Mouse (Mus musculus): Measurements from ENCODE around the gene Srsf7.
A peak's percentile ranks its signal among the peaks of the same experiment; 100 is the strongest.
"Not testable (repeated sequence)": the region's sequence is repeated elsewhere in the genome, so short reads cannot be mapped to it uniquely, and the experiment has no call there.

Gene Srsf7

DNA sequence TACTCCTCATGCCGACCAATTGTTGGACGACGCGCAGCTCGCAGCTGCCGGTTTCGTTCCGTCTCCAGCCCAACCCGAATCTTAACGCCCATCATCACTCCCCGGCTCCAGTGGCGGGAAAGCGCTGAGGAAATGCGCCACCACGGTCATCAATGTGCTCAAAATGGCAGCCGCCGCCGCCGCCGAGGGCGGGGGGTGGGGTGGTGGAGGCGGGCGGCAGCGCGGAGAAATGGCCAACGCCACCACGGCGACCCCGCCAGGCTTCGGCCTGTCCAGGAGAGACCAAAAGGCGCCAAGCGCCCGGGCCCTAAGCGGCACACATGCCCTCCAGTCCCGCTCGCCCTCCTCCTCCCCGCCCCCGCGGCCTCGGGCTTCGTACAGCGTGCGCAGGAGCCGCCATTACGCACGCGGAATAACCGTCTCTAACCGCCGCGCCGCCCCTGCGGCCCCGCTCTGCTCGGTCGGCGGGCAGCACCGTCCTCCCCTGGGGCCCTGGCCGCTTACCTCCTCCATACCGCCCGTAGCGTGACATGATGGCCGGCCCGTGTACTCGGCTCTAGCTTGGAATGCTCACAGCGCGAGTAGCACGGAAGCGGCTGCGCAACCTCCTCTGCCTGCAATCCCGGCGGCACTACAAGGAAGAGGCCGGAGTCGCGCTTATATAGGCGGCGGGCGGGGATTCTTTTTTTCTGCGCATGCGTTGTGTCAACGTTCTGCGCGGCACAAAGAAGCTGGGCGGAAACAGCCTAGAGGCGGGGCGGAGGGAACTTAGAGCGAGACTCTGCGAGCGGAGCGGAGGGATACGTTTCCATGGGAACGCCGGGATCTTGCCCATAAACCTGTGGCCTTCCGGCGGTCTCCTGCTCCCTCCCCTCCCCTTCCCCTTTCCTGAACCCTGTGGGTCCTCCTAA is at the start of gene Srsf7, which contains the start of gene Ttc39d:
TSS of gene Srsf7 (minus strand) at position 637 of the 911 bp plus-strand sequence.
TSS of gene Ttc39d (plus strand) at position 790 of the 911 bp plus-strand sequence.
- peak; percentile 96 to 97 for DNase-seq

DNA sequence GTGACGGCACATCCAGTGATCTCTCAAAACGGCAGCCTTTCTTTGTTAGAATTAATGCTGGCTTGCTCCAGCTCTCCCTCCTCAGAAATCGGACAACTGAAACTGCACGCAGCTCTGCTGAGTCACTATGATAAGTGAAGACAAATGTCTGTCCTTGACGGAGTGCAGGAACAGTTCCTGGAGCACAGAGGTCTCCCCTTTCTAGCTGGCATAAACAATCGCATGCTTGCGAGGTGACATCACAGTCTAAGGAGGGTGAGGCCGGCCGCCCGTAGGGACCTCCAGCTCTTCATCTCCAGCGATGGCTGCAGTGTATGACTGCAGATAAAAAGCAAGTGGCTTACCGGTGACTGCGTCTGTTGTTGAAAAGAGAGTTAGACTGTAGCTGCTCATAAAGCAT is 48.1 kb upstream of the Srsf7 start:
- DNase-seq = no peak

GRCm38 (mm10) chr17:80254421-80254820 is 47.3 kb upstream of the Srsf7 start:
- DNase-seq = no peak

DNA sequence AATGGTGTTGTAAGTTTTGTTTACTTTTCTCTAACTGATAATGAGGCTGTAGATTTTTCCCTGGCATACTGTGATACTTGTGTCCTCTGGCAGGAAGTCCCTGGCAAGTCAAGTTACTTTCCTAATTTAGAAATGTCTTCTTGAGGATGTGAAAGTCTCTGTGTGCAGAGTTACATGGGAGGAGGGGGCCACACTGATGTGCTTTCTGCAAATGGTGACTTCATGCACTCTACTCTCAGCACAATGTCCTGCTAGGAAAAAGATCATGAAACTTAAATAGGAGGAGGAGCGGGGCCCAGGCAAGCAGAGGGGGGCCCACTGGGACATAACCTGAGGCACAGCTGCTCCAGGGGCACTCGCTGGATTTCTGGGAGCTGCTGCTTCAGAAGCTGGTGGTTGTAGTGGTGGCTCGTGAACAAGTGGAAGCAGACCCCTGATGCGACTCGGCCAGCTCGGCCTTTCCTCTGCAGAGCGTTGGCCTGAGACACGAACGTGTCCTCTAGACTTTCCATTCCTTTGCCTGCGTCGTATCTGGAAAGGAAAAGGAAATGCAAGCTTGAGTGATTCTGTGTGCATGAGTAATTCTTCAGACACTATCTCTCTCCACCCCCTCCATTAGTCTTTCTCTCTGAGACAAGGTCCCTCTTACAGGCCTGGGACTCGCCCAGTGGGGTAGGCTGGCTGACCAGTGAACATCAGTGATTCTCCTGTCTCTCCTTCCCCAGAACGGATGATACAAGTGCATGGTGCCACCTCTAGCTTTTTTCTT is 45.8 kb upstream of the Srsf7 start:
- DNase-seq = no peak

DNA sequence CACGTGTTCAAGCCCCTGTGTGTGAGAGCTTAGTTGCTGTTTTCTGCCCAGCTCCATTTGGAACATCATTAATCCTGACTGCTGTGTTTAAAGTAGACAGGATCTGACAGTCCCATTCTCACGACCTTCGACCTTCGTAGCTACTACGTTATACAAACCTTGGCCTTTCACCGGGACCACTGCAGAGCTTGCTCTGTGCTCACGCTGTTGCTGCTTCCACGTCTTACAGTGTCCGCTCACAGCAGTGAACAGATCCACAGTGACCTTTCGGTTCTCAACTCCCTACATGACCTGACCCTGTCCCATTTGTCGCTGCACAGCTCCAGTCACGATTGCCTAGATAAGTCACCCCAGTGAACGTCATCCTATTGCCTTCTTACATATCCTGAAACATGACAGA is 36.0 kb upstream of the Srsf7 start:
- DNase-seq = no peak

GRCm38 (mm10) chr17:80241594-80241993 is 34.5 kb upstream of the Srsf7 start:
- DNase-seq = no peak

DNA sequence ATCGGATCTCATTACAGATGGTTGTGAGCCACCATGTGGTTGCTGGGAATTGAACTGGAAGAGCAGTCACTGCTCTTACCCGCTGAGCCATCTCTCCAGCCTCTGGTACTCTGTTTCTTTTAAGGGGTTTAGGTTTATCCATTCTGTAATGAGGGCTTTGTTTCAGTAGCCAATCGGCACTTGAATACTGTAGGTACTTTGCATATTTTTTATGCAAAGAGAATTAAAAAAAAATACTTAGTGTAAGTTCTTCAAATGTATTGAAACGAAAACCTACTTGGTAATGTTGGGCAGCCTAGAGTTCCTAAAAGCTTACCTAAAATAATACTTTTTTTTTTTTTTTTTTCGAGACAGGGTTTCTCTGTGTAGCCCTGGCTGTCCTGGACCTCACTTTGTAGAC is 30.4 kb upstream of the Srsf7 start:
- no peak for DNase-seq

GRCm38 (mm10) chr17:80236805-80237204 is 29.7 kb upstream of the Srsf7 start:
- DNase-seq = no peak

DNA sequence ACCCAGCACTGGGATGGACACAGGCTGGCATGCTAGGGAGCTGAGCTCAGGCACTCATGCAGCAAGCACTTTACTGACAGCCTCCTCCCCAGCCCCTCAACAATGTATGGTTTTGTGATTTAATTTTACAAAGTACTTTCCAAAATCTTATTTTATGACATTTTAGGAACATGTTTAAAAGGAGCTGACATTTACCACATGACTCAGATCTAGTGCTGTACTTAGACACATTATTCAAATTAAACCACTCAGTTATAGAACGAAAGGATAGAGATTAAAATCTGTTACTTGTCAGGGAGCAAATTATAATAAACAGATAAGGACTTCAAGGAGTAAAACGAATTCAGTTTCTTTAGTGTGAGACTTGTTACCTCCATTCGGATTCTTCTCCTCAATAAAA is 28.4 kb upstream of the Srsf7 start:
- DNase-seq = no peak

- no peak for DNase-seq
Observed at GRCm38 (mm10) chr17:80234376-80234775, 27.3 kb upstream of the Srsf7 start.

DNA sequence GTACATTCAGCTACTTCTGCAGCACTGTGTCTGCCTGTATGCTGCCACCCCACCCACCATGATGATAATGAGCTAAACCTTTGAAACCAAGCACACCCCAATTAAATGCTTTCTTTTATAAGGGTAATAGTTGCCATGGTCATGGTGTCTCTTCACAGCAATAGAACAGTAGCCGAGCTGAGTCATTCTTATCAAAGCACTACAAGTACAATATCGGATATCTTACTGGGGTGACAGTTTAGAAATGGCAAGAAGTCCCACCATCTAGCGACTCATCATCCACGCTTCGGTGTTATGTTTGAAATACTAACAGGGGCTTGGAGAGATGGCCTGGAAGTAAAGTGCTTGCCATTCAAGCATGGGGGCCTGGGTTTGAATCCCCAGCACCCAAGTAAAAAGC is 26.7 kb upstream of the Srsf7 start:
- DNase-seq = no peak

- DNase-seq = no peak
Observed at GRCm38 (mm10) chr17:80229396-80229795, 22.3 kb upstream of the Srsf7 start.

DNA sequence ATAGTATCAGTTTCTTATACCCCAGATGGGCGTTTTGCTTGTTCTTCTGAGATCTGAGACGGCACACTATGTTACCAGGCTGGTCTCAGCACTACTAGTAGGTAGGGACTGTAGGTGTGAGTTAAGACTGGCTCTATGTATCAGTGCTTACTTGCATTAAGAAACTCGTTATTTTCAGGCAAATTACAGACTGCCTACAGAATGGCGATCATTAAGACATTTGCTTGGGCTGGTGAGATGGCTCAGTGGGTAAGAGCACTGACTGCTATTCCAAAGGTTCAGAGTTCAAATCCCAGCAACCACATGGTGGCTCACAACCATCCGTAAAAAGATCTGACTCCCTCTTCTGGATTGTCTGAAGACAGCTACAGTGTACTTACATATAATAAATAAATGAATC is 18.0 kb upstream of the Srsf7 start:
- DNase-seq = not testable (repeated sequence)

DNA sequence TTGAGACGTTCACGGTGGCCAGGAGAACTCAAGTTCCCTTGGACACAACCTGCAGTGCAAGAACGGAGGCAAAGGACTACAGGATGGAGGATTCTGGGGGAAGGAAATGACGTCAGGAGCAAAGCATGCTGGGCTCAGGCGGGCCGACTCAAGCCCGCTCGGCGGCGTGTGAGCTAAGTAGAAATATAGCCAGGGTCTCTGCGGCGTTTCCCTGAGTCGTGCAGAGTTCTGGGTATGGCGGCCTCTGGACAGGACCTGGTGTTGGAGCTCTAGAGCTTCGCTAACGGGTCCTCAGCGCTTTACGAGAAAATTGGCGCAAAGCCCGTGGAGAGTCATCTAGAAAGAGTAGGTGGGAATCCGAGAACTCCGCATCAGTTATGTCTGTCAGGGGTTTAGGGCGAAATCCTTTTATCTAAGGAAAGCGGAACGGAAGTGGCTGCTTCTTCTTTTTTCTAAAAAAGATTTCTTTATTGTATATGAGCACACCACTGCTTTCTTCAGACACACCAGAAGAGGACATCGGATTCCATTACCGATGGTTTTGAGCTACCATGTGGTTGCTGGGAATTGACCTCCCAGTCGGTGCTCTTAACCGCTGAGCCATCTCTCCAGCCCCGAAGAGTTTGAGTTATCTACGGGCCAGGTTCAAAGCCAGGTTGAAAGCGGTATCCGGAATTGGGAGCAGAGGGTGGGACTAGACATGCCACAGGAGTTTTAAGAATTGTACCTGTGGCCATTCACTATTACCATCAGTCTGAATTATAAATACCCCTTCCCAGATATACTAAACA is 17.4 kb upstream of the Srsf7 start, which contains the start of gene Gemin6:
TSS of gene Gemin6 (plus strand) at position 116 of the 791 bp plus-strand sequence.
- DNase-seq = peak; percentile 68 to 81

DNA sequence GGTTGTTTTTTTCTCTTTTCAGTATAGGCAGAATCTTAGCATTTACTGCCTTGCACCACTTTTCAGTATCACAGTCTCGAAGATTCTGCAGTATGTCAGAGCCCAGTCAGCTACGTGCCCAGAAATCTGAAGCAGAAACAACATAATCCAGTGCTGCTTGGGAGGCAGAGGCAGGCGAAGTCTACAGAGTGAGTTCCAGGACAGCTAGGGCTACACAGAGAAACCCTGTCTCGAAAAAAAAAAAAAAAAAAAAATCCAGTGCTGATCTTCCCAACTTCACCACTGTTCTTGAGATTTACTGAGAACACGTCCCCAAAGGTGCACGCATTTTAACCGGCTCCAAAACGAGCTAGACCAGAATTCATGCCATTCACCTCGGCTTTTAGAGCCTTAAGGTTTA is 16.7 kb upstream of the Srsf7 start:
- DNase-seq = no peak

GRCm38 (mm10) chr17:80221890-80222628 is 15.0 kb upstream of the Srsf7 start:
- no peak for DNase-seq

DNA sequence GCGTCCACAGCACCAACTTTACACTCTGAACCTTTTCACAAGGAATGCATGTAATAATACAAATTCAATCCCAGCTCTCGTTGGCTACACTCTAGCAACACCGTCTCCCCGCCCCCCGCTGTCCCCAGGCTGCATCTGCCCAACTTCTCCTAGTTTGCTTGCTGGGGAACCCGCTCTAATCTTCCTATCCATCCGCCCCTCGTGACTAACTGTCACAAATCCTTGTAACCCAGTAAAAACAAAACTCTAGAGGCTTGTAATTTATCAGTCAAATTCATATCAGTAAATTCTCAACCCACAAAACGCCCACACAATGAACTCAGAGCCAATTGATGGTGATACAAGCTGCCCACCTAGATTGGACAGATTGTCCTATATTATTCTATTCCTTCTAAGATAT is 14.1 kb upstream of the Srsf7 start:
- DNase-seq = no peak

DNA sequence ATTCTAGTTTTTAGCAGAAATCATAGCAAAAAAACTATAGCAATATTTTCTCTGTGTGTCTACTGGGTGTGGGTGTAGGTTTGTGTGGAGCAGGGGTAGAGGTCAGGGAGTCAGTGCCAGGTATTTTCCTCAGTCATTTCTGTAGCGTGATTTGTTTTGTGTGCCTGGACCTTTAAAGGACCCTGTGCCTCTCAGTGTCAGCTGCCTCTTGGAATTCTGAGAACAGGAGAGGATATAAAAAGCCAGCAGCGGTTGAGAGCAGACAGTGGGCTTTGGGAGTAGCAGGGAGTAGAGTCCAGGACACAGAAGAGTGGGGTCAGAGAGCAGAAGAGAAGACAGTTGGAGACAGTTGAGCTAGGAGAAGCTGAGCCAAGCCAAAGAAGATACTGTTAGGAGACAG is 13.0 kb upstream of the Srsf7 start:
- DNase-seq = no peak

DNA sequence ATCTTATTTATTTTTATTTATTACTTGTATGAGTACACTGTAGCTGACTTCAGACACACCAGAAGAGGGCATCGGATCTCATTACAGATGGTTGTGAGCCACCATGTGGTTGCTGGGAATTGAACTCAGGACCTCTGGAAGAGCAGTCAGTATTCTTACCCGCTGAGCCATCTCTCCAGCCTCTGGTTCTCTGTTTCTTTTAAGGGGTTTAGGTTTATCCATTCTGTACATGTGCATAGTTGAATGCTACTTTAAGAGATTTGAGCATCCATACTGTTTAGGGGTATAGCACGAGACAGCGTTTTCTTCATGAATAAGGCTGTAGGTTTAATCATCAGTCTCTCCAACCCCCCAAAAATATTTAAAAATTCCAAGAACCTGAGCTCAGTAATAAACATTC is 6.9 kb upstream of the Srsf7 start:
- DNase-seq = not testable (repeated sequence)

DNA sequence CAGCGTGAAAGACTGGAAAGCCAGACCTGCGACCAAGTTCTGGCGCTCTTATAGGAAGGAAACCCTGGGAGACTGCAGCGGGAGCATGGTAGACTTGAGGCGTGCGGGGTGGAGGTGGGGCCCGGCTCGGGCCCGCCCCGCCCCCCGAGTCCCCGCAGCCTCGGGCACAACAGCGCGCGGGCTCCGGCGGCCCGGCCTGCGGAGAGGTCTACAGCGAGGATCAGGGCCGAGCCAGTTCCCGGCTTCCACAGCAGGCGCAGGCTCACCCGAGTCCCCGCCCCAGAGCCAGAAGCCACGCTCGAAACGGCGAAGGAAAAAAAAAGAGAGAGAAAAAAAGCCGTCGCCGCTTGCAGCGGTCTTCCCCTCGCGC is 821 bp downstream of the Srsf7 start:
- peak in 1 of 2 experiments; percentile 30 for DNase-seq

- DNase-seq = no peak
Observed at GRCm38 (mm10) chr17:80205657-80206056, 1.4 kb downstream of the Srsf7 start.

DNA sequence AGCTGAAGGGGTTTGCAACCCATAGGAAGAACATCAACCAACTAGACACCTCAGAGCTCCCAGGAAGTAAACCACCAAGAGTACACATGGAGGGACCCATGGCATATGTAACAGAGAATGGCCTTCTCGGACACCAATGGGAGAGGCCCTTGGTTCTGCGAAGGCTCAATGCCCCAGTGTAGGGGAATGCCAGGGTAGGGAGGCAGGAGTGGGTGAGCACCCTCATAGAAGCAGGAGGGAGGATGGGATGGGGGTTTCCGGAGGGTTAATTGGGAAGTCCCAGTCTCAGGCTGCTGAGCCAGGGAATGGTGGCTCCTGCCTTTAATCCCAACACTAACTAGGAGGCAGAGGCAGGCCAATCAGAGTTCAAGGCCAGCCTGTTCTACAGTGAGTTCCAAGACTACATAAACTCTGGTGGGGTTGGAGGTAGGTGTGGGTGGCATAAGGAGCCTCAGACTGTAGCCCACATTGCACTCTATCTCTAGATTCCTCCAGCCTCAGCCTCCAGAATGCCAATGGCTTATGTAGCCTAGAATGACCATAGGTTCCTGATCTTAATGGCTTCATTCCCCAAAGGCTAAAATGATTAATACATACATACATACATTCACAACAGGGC is 7.8 kb downstream of the Srsf7 start:
- DNase-seq = no peak

All from thymus, adult 18-20 months (tissue).